Mouse (Mus musculus) T-helper 2 cell (primary cell): ENCODE data around the gene Zranb3.

Experiments
- in situ Hi-C: fragments of 300-600 bp; cut with MboI, MseI; formaldehyde crosslinking; loops from one replicate; pipeline ENCODE4 v1.15.1; 2025; ENCODE audit warnings: high pct_unique_total_duplicates

Gene Zranb3

DNA sequence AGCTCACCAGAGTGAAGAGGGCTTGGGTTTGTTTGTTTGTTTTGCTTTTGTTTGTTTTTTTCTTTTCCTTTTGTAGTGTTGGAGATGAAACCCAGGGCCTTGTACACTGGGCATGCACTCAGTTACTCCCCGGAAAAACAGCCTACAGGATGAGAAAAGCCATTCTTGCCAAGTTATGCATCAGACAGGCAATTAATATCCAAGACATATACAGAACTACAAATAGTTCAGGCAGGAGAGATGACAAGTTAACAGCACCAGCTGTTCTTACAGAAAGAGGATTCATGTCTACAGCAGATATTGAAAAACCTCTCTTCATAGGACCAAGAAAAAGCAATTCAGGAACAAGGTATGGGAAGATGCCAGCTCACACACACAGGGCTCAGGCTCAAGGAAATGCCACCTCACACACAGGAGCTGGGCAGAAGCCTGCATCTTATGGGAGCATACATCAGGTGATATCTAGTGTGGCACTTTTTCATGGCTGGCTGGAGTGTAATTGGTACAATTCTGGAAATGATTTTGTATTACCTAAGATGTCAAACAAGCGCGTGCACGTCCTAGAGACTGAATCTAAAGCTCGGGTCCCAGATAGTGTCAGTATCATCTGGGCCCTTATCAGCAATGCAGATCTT lies 156.1 kb downstream of the Zranb3 start:
- in situ Hi-C loops = no loop called here

- in situ Hi-C loops = no loop called here
Observed at GRCm38 (mm10) chr1:127945696-127946575, 156.9 kb downstream of the Zranb3 start.

DNA sequence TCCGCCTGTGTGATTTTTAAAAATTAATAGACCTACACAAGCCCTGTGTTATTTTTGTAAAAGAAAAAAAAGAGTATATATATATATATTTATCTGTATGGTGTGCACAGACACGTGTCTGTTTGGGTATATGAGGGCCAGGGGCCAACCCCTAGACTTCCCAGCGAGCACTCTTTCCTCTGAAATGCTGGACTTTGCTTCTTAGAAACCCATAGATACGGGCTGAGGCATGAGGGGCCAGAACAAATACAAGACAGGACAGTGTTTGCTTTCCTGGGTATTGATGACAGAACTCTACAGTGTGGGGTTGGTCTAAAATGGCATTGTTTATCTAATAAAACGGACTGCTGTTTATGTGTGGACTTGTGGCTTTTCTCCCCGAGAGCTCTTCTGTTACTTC lies 159.3 kb downstream of the Zranb3 start:
- in situ Hi-C loops = no loop called here

GRCm38 (mm10) chr1:127942231-127942630 lies 160.6 kb downstream of the Zranb3 start:
- in situ Hi-C loops = no loop called here

GRCm38 (mm10) chr1:127937277-127937676 lies 165.6 kb downstream of the Zranb3 start:
- in situ Hi-C loops = no loop called here

DNA sequence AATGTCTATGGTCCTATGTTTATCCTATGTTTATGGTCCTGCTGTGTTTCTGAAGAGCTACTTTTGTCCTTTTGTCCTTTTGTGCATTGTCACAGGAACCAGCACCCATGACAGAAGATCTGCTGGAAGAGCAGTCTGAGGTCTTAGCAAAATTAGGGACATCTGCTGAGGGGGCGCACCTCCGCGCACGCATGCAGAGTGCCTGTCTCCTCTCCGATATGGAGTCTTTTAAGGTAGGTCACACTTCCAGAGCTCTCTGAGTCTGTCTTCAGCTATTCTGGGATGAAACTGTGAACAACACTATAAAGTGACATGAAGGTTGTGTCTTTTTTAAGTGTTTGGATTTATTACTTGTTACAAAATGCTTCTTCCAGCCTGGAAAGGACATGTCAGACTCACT lies 168.5 kb downstream of the Zranb3 start:
- in situ Hi-C loops = no loop called here

DNA sequence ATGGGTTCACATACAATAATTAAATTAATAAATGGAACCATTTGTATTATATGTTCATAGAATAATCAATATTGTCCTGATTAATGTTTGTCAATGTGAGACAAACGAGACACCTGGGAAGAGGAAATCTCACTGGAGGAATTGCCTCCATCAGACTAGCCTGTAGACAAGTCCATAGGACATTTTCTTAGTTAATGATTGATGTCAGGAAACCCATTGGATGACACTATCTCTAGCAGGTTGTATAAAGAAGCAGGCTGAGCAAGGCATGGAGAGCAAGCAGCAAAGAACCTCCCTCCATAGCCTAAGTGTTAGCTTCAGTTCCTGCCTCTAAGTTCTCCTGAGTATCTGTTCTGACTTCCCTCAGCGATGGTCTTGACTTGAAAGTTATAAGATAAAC lies 169.4 kb downstream of the Zranb3 start:
- in situ Hi-C loops = no loop called here

DNA sequence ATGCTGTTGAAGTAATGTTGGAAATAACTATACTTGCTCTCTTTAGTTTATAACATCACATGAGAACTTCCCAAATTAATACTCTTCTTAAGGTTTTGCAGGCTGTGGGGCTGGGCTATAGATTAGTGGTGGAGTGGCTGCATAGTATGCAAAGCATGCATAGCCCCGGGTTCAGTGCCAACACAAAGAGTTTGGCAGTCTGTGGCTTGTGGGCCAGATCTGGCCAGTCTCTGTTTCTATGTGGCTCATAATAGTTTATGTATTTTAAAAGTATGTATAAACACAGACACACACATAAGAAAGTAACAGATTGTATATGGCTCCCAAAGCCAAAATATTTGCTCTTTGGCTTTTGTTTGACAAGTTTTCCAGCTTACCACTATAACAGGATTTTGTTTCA lies 187.0 kb downstream of the Zranb3 start:
- in situ Hi-C loops = loop anchor here (5.0 kb wide), 1 partner anchor 84 kb away; no protein-coding TSS in a partner anchor

DNA sequence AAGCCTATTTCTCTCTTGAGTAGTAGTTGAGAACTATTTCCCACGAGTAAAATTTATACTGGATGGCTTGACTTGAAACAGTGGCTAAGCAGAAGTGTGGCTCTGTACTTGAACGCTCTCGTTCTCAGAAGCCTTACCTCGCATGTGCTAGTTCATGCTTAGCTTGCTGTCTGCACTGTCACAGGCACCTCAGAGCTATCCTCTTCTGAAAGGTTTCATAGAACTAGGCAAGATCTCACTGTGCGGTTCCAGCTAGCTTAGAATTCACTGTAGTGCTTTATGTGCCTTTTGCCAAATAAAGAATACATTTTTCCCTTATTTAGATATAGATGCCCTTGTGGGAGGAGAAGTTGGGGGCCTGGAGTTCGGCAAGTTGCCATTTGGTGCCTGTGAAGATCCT lies 187.5 kb downstream of the Zranb3 start:
- in situ Hi-C loops = loop anchor here (5.0 kb wide), 1 partner anchor 83 kb away; no protein-coding TSS in a partner anchor

DNA sequence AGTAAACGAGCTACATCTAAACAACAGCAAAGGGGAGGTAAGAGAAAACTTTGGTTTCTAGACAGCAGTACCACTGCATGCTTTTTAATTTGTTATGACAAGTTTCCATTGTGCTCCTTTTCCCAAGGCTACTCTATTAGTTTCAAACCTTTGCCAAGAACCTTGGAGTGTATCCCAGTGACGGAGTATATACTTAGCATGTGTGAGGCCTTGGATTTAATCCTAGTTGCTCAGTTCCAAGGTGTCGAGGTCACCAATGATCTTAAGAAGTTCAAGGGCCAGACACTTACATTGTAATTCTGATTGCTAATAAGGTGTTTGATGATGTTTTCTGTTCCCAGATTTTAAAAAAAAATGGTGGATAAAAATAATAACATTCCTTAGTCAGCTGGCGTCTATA lies 189.7 kb downstream of the Zranb3 start:
- in situ Hi-C loops = no loop called here

GRCm38 (mm10) chr1:127904774-127905385 lies 198.0 kb downstream of the Zranb3 start:
- in situ Hi-C loops = no loop called here
